Mouse (Mus musculus) heart, postnatal 0 days (tissue): ENCODE measurements around the gene Atp9a. TPM values are rescaled to one million over a fixed set of nuclear protein-coding genes. Genes with fewer than 3 reads are reported as not detected.

Source experiments
- ATAC-seq: fragments of 200-750 bp; cut with Nextera tagmentation; 2 replicates; pipeline ENCODE4 v1.8.0; 2017; ENCODE audit warnings: low read depth, moderate number of reproducible peaks, moderate library complexity; ENCODE audit not compliant: insufficient read depth
- DNase-seq: peaks from one replicate; pipeline ENCODE4 v3.0.0-alpha.2; 2016; ENCODE audit warnings: low spot score
- H3K27ac ChIP-seq: fragments of 300-500 bp; sonication (generic); 2 replicates; pipeline ENCODE4 v1.5.1; 2014; ENCODE audit warnings: low read depth, mild to moderate bottlenecking
- H3K27me3 ChIP-seq: fragments of 300-500 bp; sonication (generic); 2 replicates; pipeline ENCODE4 v1.6.1; 2014; ENCODE audit warnings: low read length, mixed read lengths; ENCODE audit not compliant: control insufficient read depth, insufficient read depth
- H3K36me3 ChIP-seq: fragments of 300-500 bp; sonication (generic); replicated peaks from 2 replicates; pipeline ENCODE4 v1.6.1; 2014; ENCODE audit warnings: low read length, mixed read lengths; ENCODE audit not compliant: control insufficient read depth, insufficient read depth
- H3K4me1 ChIP-seq: fragments of 300-500 bp; sonication (generic); 2 replicates; pipeline ENCODE4 v1.6.1; 2014; ENCODE audit warnings: antibody characterized with exemption; ENCODE audit not compliant: control insufficient read depth, insufficient read depth
- H3K4me2 ChIP-seq: fragments of 300-500 bp; sonication (generic); 2 replicates; pipeline ENCODE4 v1.6.1; 2014; ENCODE audit warnings: low read depth, mild to moderate bottlenecking, low read length, moderate library complexity
- H3K4me3 ChIP-seq: fragments of 300-500 bp; sonication (generic); 2 replicates; pipeline ENCODE4 v1.5.1; 2014; ENCODE audit warnings: low read depth, low read length
- H3K9ac ChIP-seq: fragments of 300-500 bp; sonication (generic); replicated peaks from 2 replicates; pipeline ENCODE4 v1.6.1; 2014; ENCODE audit warnings: low read depth, low read length, mixed read lengths
- H3K9me3 ChIP-seq: fragments of 300-500 bp; sonication (generic); replicated peaks from 2 replicates; pipeline ENCODE4 v1.6.1; 2016; ENCODE audit warnings: low read length; ENCODE audit not compliant: control insufficient read depth
- CTCF ChIP-seq: IDR thresholded peaks from 2 replicates; pipeline ENCODE4 v1.5.1; 2016; ENCODE audit warnings: antibody characterized with exemption, control low read depth, low read depth
- EP300 ChIP-seq: IDR thresholded peaks from 2 replicates; pipeline ENCODE4 v1.6.1; 2016; ENCODE audit warnings: antibody characterized with exemption, low read depth
- WGBS: fragments of 180-500 bp; shearing (Covaris S2); extraction: QIAGEN DNeasy Blood & Tissue Kit; methylation state at CpG from one replicate; pipeline ENCODE4 v1.1.7; 2014; 5-methylcytosine and 5-hydroxymethylcytosine counted together
- polyA plus RNA-seq: library from polyadenylated mRNA; unstranded; fragments of >200 nt; fragmentation: Nextera tagmentation; extraction: Ambion mirVana; gene quantifications from 2 replicates; pipeline ENCODE4 v1.2.1, GENCODE M21; 2015
- total RNA-seq: library from RNA; depleted of rRNA; stranded (reverse); fragments of >200 nt; gene quantifications from 2 replicates; pipeline ENCODE4 v1.2.3, GENCODE M21; 2014; ENCODE audit warnings: low replicate concordance

Atp9a gene
- total and polyA plus RNA-seq, 2 experiments from 2014 or later, result 12.8 to 46.1 TPM

DNA sequence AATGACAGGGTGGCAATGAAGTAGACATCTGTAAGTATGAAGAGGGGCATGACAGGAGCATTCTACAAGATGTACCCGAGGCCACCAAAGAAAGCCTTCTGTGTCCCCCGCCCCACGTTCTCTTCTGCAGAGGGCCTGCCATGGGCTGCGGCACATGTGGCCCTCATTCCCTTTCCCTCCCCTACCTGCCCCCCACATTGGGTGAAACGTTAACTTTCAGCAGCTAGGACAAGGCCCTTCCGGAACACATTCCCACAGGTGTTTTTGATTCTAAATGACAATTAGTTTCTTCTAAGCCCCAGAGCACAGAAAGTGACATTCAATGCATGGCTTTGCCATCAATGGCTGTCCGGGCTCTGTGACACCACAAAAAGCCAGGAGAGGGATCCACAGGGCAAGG is 107.3 kb downstream of the Atp9a start:
- H3K4me2 ChIP-seq, result no peak overlapping the region
- DNase-seq (no peak), ATAC-seq (no peak)
- no peak overlapping the region for H3K4me3 ChIP-seq
- WGBS, result 76% methylated on average over 7 of the region's 7 CpGs
- H3K27ac ChIP-seq, result no peak overlapping the region
- no peak overlapping the region for H3K9ac ChIP-seq
- H3K36me3 ChIP-seq, result 0 out of 2 replicates have a peak, but pooled peaks cover 4% of the 10 kb centered on the region
- H3K9me3 ChIP-seq, result no peaks in the 10 kb centered on the region
- peaks cover 62% of the 10 kb centered on the region for H3K27me3 ChIP-seq
- peaks cover 19% of the 10 kb centered on the region for H3K4me1 ChIP-seq
- no peak for TF ChIP-seq CTCF
- TF ChIP-seq EP300, result no peak

DNA sequence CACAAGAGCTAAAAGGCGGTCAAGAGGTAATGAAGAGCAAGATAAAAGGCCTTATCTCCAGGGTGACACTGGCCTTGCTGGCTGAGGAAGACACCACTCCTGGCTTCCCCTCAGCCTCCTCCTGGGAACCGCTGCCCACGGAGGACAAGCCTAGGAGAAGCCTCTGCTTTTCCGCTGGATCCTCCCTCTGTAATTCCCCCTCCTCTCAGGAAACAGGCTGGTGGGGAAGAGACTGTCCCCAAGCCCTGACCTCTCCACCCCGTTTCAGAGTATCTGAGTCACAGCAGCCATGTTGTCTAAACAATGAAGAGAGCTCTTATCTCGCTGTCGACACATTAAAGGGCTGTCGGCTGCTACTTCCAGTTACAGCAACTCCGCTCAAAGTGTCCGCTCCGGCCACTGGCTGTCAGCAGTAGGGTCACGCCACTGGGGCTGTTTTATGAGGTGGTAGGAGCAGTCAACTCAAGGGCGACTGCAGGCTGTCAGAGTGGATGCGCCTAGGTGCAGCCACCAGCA is 108.8 kb downstream of the Atp9a start:
- 8% methylated on average over 14 of the region's 14 CpGs for WGBS

DNA sequence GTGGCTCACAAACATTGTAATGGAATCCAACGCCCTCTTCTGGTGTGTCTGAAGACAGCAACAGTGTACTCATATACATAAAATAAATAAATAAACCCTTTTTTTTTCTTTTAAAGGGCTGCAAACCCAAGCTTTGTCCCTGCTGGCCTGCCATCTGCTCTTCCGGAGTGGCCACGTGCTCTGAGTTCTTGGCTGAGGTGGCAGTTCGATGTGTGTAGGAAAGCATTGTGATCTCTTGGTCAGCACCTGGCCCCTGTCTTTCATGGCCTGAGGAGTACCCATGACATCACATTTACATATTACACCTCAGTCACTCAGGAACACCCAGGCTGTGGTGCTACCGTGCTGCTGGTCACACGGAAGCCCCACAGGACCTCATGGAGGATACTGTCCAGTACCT is 109.7 kb downstream of the Atp9a start:
- H3K4me3 ChIP-seq, result no peak overlapping the region
- H3K27ac ChIP-seq, result no peak overlapping the region; the same call in 1 of the 2 replicates
- no peak overlapping the region for H3K9ac ChIP-seq
- no peak overlapping the region for H3K4me2 ChIP-seq
- no peak for ATAC-seq
- H3K4me1 ChIP-seq, result peaks cover 19% of the 10 kb centered on the region
- no peaks in the 10 kb centered on the region for H3K9me3 ChIP-seq
- DNase-seq, result no peak
- 60% methylated on average over 6 of the region's 6 CpGs for WGBS
- H3K36me3 ChIP-seq, result no peaks in the 10 kb centered on the region
- peaks cover 42% of the 10 kb centered on the region for H3K27me3 ChIP-seq
- TF ChIP-seq EP300, result no peak
- TF ChIP-seq CTCF, result no peak

More for the DNA sequence above, 108.8 kb downstream of the Atp9a start:
- no peaks in the 10 kb centered on the region for H3K36me3 ChIP-seq
- TF ChIP-seq EP300, result peak; percentile 70; the same call in 1 of the 2 replicates
- TF ChIP-seq CTCF, result no peak
- peaks cover 50% of the 10 kb centered on the region for H3K27me3 ChIP-seq
- H3K4me3 ChIP-seq, result no peak overlapping the region
- peak overlapping the region; percentile 26 for H3K4me2 ChIP-seq
- peaks cover 19% of the 10 kb centered on the region for H3K4me1 ChIP-seq
- ATAC-seq, result peak; percentile 82
- H3K9ac ChIP-seq, result 0 out of 2 replicates have a peak overlapping the region, but pooled peaks have one; percentile 20
- peak; percentile 91 for DNase-seq
- no peaks in the 10 kb centered on the region for H3K9me3 ChIP-seq
- peak overlapping the region; percentile 31 for H3K27ac ChIP-seq

DNA sequence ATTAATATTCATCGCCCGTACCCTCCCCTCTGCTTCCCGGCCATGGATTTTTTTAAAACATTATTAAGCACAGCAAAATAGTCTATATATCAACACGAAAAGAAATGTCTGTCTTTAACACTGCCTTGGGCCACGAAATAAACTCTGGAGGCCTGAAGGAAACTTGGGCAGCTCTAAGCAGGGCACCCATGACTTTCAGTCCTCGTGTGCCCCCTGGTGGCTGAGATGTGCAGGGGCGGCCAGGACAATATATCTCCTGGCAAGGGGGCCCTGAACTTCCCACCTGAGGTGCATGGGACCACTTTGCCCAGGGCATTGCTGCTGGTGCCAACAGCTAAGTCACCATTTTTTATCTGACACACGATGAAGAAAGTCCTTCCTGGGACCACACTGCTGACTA is 113.4 kb downstream of the Atp9a start:
- TF ChIP-seq EP300 (no peak), CTCF (peak; percentile 97)
- WGBS, result 23% methylated on average over 8 of the region's 8 CpGs
- ATAC-seq, result peak; percentile 63

DNA sequence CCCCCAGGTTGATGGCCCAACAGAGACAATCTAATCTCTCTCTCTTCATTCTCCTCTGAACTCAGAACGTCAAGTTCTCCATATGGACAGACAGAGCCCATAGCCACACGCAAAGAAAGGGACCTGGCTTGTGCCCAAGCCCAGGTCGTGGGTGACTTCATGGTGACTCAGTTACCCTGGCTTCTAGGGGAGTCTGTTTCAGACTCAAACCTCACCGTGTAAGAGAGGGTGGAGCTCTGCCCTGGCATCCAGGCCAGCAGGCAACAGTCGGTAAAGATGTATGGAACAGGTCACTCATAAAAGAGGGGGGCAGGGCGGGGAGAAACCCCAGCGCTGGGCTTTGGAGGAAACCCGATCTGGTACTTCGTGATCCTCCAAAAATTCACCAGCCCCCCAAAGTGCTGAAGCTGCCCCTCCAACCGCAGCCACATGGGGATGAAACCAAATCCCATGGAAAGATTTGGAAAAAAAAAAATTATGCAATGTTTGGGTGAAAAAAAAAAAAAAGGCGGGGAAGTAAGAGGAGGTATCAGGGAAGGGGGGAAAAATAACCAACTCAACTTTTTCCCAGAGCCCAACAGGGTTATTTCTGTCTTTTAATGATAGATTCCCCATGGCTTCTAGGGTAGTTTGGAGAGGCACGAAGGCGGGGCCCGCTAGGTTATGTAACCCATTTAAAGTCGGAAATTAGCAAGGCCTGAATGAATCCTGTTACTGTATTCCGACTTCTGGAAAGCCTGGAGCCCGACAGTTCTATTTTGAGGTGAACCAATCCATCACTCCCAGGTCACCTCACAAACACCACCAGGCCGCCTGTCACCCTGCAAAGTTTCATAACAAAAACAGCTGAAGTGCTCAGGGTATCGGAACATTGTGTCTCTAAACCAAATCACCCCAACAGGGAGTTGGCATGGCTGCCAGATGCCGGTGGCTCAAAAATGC is 114.1 kb downstream of the Atp9a start:
- 67% methylated on average over 20 of the region's 20 CpGs for WGBS
- Histone ChIP-seq H3K9ac (no peak overlapping the region), H3K27ac (no peak overlapping the region), H3K36me3 (no peaks in the 10 kb centered on the region), H3K9me3 (0 out of 2 replicates have a peak, but pooled peaks cover 6% of the 10 kb centered on the region), H3K4me2 (no peak overlapping the region), H3K27me3 (peaks cover 26% of the 10 kb centered on the region), H3K4me1 (0 out of 2 replicates have a peak, but pooled peaks cover 4% of the 10 kb centered on the region), H3K4me3 (no peak overlapping the region)
- DNase-seq (no peak), ATAC-seq (no peak)
- TF ChIP-seq EP300 (no peak), CTCF (no peak)

More for the DNA sequence above, 113.4 kb downstream of the Atp9a start:
- H3K9ac ChIP-seq, result no peak overlapping the region
- H3K36me3 ChIP-seq, result no peaks in the 10 kb centered on the region
- H3K4me1 ChIP-seq, result peaks cover 11% of the 10 kb centered on the region
- no peak overlapping the region for H3K4me2 ChIP-seq
- 0 out of 2 replicates have a peak, but pooled peaks cover 6% of the 10 kb centered on the region for H3K9me3 ChIP-seq
- peaks cover 26% of the 10 kb centered on the region for H3K27me3 ChIP-seq
- H3K4me3 ChIP-seq, result no peak overlapping the region
- DNase-seq, result peak; percentile 80
- no peak overlapping the region for H3K27ac ChIP-seq
